Mouse (Mus musculus) hindbrain, embryonic 14.5 days (tissue): ENCODE measurements at regions not wholly inside any gene's neighbourhood (a gene's known extent, or its start where the extent isn't known, plus 50 kb on each side); places are given as distances from the start of the nearest gene placed in this dataset.

ENCODE experiments used
- ATAC-seq: fragments of 200-750 bp; cut with Nextera tagmentation; 2 replicates; pipeline ENCODE4 v1.8.0; 2017; ENCODE audit warnings: moderate number of reproducible peaks, mild to moderate bottlenecking, moderate TSS enrichment, moderate library complexity; ENCODE audit not compliant: low FRiP score
- DNase-seq: peaks from one replicate; pipeline ENCODE4 v3.0.0-alpha.2; 2015; ENCODE audit warnings: low spot score
- H3K27ac ChIP-seq: fragments of 300-500 bp; sonication (generic); 2 replicates; pipeline ENCODE4 v1.5.1; 2014; ENCODE audit warnings: mild to moderate bottlenecking, moderate library complexity
- H3K27me3 ChIP-seq: fragments of 300-500 bp; sonication (generic); 2 replicates; pipeline ENCODE4 v1.6.1; 2014; ENCODE audit warnings: mild to moderate bottlenecking, low read length, mixed read lengths; ENCODE audit not compliant: control insufficient read depth, insufficient read depth
- H3K36me3 ChIP-seq: fragments of 300-500 bp; sonication (generic); replicated peaks from 2 replicates; pipeline ENCODE4 v1.6.1; 2014; ENCODE audit not compliant: control insufficient read depth, insufficient read depth
- H3K4me1 ChIP-seq: fragments of 300-500 bp; sonication (generic); replicated peaks from 2 replicates; pipeline ENCODE4 v1.6.1; 2014; ENCODE audit warnings: antibody characterized with exemption, low read length, mixed read lengths; ENCODE audit not compliant: control insufficient read depth, insufficient read depth
- H3K4me2 ChIP-seq: fragments of 300-500 bp; sonication (generic); replicated peaks from 2 replicates; pipeline ENCODE4 v1.6.1; 2014; ENCODE audit warnings: mild to moderate bottlenecking, moderate library complexity
- H3K4me3 ChIP-seq: fragments of 300-500 bp; sonication (generic); replicated peaks from 2 replicates; pipeline ENCODE4 v1.5.1; 2014; ENCODE audit warnings: mild to moderate bottlenecking, low read length
- H3K9ac ChIP-seq: fragments of 300-500 bp; sonication (generic); 2 replicates; pipeline ENCODE4 v1.6.1; 2014
- H3K9me3 ChIP-seq: fragments of 300-500 bp; sonication (generic); 2 replicates; pipeline ENCODE4 v1.6.1; 2016; ENCODE audit warnings: low read length; ENCODE audit not compliant: control insufficient read depth
- WGBS: fragments of 180-500 bp; shearing (Covaris S2); extraction: QIAGEN DNeasy Blood & Tissue Kit; methylation state at CpG from one replicate; pipeline ENCODE4 v1.1.7; 2014; 5-methylcytosine and 5-hydroxymethylcytosine counted together

- Histone ChIP-seq H3K4me2 (no peak overlapping the region), H3K4me3 (no peak overlapping the region), H3K27ac (no peak overlapping the region), H3K27me3 (no peaks in the 10 kb centered on the region), H3K36me3 (no peaks in the 10 kb centered on the region), H3K4me1 (no peaks in the 10 kb centered on the region), H3K9ac (no peak overlapping the region), H3K9me3 (no peaks in the 10 kb centered on the region)
- WGBS = 55% methylated on average over 5 of the region's 5 CpGs
- DNase-seq = no peak
- no peak for ATAC-seq
Observed at GRCm38 (mm10) chr1:35972190-35972584, 96.0 kb upstream of the Hs6st1 start.

GRCm38 (mm10) chr1:35973386-35973785 lies 94.8 kb upstream of the Hs6st1 start:
- no peak for DNase-seq
- ATAC-seq = no peak
- Histone ChIP-seq H3K4me2 (no peak overlapping the region), H3K4me3 (no peak overlapping the region), H3K4me1 (no peaks in the 10 kb centered on the region), H3K9ac (no peak overlapping the region), H3K27me3 (no peaks in the 10 kb centered on the region), H3K9me3 (no peaks in the 10 kb centered on the region), H3K36me3 (no peaks in the 10 kb centered on the region), H3K27ac (no peak overlapping the region)
- WGBS = 66% methylated on average over 9 of the region's 9 CpGs

GRCm38 (mm10) chr1:35975611-35976208 lies 92.5 kb upstream of the Hs6st1 start:
- Histone ChIP-seq H3K9ac (no peak overlapping the region), H3K4me2 (no peak overlapping the region), H3K36me3 (no peaks in the 10 kb centered on the region), H3K4me3 (no peak overlapping the region), H3K4me1 (no peaks in the 10 kb centered on the region), H3K27me3 (no peaks in the 10 kb centered on the region), H3K9me3 (no peaks in the 10 kb centered on the region), H3K27ac (no peak overlapping the region)
- 95% methylated on average over 3 of the region's 3 CpGs for WGBS
- no peak for ATAC-seq
- DNase-seq = no peak

GRCm38 (mm10) chr1:35976528-35976927 lies 91.7 kb upstream of the Hs6st1 start:
- no peak overlapping the region for H3K27ac ChIP-seq
- H3K4me2 ChIP-seq = no peak overlapping the region
- no peak overlapping the region for H3K4me3 ChIP-seq
- H3K4me1 ChIP-seq = no peaks in the 10 kb centered on the region
- H3K9me3 ChIP-seq = no peaks in the 10 kb centered on the region
- ATAC-seq = no peak
- DNase-seq = no peak
- H3K9ac ChIP-seq = no peak overlapping the region
- H3K36me3 ChIP-seq = no peaks in the 10 kb centered on the region
- 87% methylated on average over 2 of the region's 2 CpGs for WGBS
- H3K27me3 ChIP-seq = no peaks in the 10 kb centered on the region

- Histone ChIP-seq H3K27me3 (no peaks in the 10 kb centered on the region), H3K4me3 (no peak overlapping the region), H3K9me3 (no peaks in the 10 kb centered on the region), H3K36me3 (no peaks in the 10 kb centered on the region), H3K4me1 (no peaks in the 10 kb centered on the region), H3K9ac (no peak overlapping the region), H3K4me2 (no peak overlapping the region), H3K27ac (no peak overlapping the region)
- WGBS = 88% methylated on average over 1 of the region's 1 CpGs
- ATAC-seq (no peak), DNase-seq (no peak)
Observed at GRCm38 (mm10) chr1:35978116-35978515, 90.1 kb upstream of the Hs6st1 start.

- no peaks in the 10 kb centered on the region for H3K4me1 ChIP-seq
- WGBS = 75% methylated on average over 4 of the region's 4 CpGs
- no peaks in the 10 kb centered on the region for H3K9me3 ChIP-seq
- no peak overlapping the region for H3K4me3 ChIP-seq
- no peaks in the 10 kb centered on the region for H3K36me3 ChIP-seq
- ATAC-seq = no peak
- H3K27me3 ChIP-seq = no peaks in the 10 kb centered on the region
- H3K27ac ChIP-seq = no peak overlapping the region
- H3K4me2 ChIP-seq = no peak overlapping the region
- no peak overlapping the region for H3K9ac ChIP-seq
- DNase-seq = no peak
Observed at GRCm38 (mm10) chr1:35978766-35979165, 89.4 kb upstream of the Hs6st1 start.

GRCm38 (mm10) chr1:35981226-35981625 lies 87.0 kb upstream of the Hs6st1 start:
- Histone ChIP-seq H3K4me1 (no peaks in the 10 kb centered on the region), H3K4me2 (no peak overlapping the region), H3K27me3 (no peaks in the 10 kb centered on the region), H3K4me3 (no peak overlapping the region), H3K9me3 (no peaks in the 10 kb centered on the region), H3K27ac (no peak overlapping the region), H3K36me3 (no peaks in the 10 kb centered on the region), H3K9ac (no peak overlapping the region)
- 91% methylated on average over 4 of the region's 4 CpGs for WGBS
- ATAC-seq (no peak), DNase-seq (no peak)

GRCm38 (mm10) chr1:35983361-35983760 lies 84.8 kb upstream of the Hs6st1 start:
- Histone ChIP-seq H3K9ac (no peak overlapping the region), H3K27me3 (no peaks in the 10 kb centered on the region), H3K9me3 (no peaks in the 10 kb centered on the region), H3K36me3 (no peaks in the 10 kb centered on the region), H3K4me1 (no peaks in the 10 kb centered on the region), H3K4me2 (no peak overlapping the region), H3K4me3 (no peak overlapping the region), H3K27ac (no peak overlapping the region)
- DNase-seq (no peak), ATAC-seq (no peak)
- 87% methylated on average over 3 of the region's 3 CpGs for WGBS

- Histone ChIP-seq H3K27ac (no peak overlapping the region), H3K27me3 (no peaks in the 10 kb centered on the region), H3K9me3 (peaks cover 10% of the 10 kb centered on the region), H3K9ac (no peak overlapping the region), H3K4me1 (no peaks in the 10 kb centered on the region), H3K36me3 (no peaks in the 10 kb centered on the region), H3K4me3 (no peak overlapping the region), H3K4me2 (no peak overlapping the region)
- ATAC-seq (no peak), DNase-seq (no peak)
- 91% methylated on average over 6 of the region's 6 CpGs for WGBS
Observed at GRCm38 (mm10) chr1:35985318-35985717, 82.9 kb upstream of the Hs6st1 start.

GRCm38 (mm10) chr1:35986666-35987065 lies 81.5 kb upstream of the Hs6st1 start:
- no peak for ATAC-seq
- no peak overlapping the region for H3K27ac ChIP-seq
- H3K4me3 ChIP-seq = no peak overlapping the region
- H3K4me2 ChIP-seq = no peak overlapping the region
- WGBS = 85% methylated on average over 8 of the region's 8 CpGs
- peaks cover 10% of the 10 kb centered on the region for H3K9me3 ChIP-seq
- H3K9ac ChIP-seq = no peak overlapping the region
- no peaks in the 10 kb centered on the region for H3K36me3 ChIP-seq
- no peak for DNase-seq
- no peaks in the 10 kb centered on the region for H3K27me3 ChIP-seq
- H3K4me1 ChIP-seq = no peaks in the 10 kb centered on the region
